ENCODE assay signal across 40 mouse cellular contexts in the genomic region with DNA sequence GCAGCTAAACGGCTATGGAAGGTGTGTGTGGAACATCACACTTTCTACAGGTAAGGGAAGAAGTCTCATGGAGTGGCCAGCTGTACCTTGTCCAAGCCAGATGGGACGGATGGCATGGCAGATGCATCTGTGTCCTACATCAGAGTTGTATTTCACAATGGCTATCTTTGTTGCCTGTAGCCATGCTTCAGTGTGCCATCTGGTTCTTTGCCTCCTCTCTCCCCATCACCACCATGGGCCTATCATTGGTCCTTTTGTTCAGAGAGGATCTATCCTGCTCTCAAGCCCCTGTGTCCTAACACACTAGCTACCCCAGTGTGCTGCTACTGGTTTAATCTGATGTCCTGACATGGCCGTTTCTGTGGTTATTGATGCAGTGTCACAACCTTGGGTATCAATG. TPM values are rescaled to one million over a fixed set of nuclear protein-coding genes. Genes with fewer than 3 reads are reported as not detected.
"Had no signal": no experiment of that assay in that cellular context is flagged by ENCODE, and none has a peak within 500 bp of the region (broad histone marks: within the 10 kb centered on the region; RNA-seq: fewer than 3 reads in every experiment).

No protein-coding gene starts in this region.

- ATAC-seq: forebrain, embryonic 13.5 days; forebrain, embryonic 14.5 days; forebrain, embryonic 15.5 days; forebrain, embryonic 16.5 days; forebrain, postnatal 0 days had no signal

- H3K4me1 ChIP-seq: embryonic facial prominence, embryonic 10.5 days; embryonic facial prominence, embryonic 12.5 days; embryonic facial prominence, embryonic 13.5 days; embryonic facial prominence, embryonic 15.5 days; forebrain, embryonic 10.5 days; forebrain, embryonic 12.5 days; forebrain, embryonic 13.5 days; forebrain, embryonic 15.5 days had no signal

- H3K36me3 ChIP-seq: forebrain, embryonic 12.5 days; forebrain, embryonic 15.5 days had no signal

- H3K9me3 ChIP-seq: embryonic facial prominence, embryonic 10.5 days; embryonic facial prominence, embryonic 12.5 days; embryonic facial prominence, embryonic 13.5 days; embryonic facial prominence, embryonic 15.5 days; forebrain, embryonic 10.5 days; forebrain, embryonic 12.5 days; forebrain, embryonic 13.5 days; forebrain, embryonic 15.5 days had no signal

- H3K27ac ChIP-seq: embryonic facial prominence, embryonic 10.5 days; embryonic facial prominence, embryonic 12.5 days; embryonic facial prominence, embryonic 13.5 days; embryonic facial prominence, embryonic 15.5 days; forebrain, embryonic 10.5 days; forebrain, embryonic 12.5 days; forebrain, embryonic 13.5 days; forebrain, embryonic 15.5 days; gastrocnemius, adult 2 months; heart, adult 2 months had no signal

- H3K4me3 ChIP-seq: embryonic facial prominence, embryonic 10.5 days; embryonic facial prominence, embryonic 12.5 days; embryonic facial prominence, embryonic 13.5 days; embryonic facial prominence, embryonic 15.5 days; erythroblast, embryonic 14.5 days; forebrain, embryonic 10.5 days; forebrain, embryonic 12.5 days; forebrain, embryonic 13.5 days; forebrain, embryonic 15.5 days; gastrocnemius, adult 2 months; heart, adult 2 months had no signal

- H3K27me3 ChIP-seq: embryonic facial prominence, embryonic 12.5 days; embryonic facial prominence, embryonic 13.5 days; embryonic facial prominence, embryonic 15.5 days; forebrain, embryonic 12.5 days; forebrain, embryonic 13.5 days; forebrain, embryonic 15.5 days had no signal

- DNase-seq: cerebellum, adult 8-10 months; cerebellum, adult 9-10 months; cerebellum, adult 9-11 months; cerebellum, postnatal 10 days; cerebellum, postnatal 14 days; cerebellum, postnatal 25 days; cerebellum, postnatal 36 days; embryo, embryonic 11 days; forebrain, postnatal 0 days; gastrocnemius, adult 2 months; gastrocnemius, postnatal 10 days; gastrocnemius, postnatal 14 days; gastrocnemius, postnatal 25 days; gastrocnemius, postnatal 36 days; heart, adult 18-20 months; heart, adult 2 months had no signal

RNA-seq across cellular contexts. Expression of gene Smlr1, which starts 56.4 kb away (rescaled TPM):
- total RNA-seq: common myeloid progenitor, adult 5-6 weeks; forebrain, postnatal 0 days; gastrocnemius, adult 18-20 months; gastrocnemius, adult 2 months; gastrocnemius, adult 8-10 months; gastrocnemius, postnatal 10 days; gastrocnemius, postnatal 14 days; gastrocnemius, postnatal 25 days; gastrocnemius, postnatal 36 days; gastrocnemius, postnatal 4 days; granulocyte monocyte progenitor cell, adult 5-6 weeks; heart, adult 18-20 months; heart, adult 2 months; heart, adult 8-10 months had no signal
- polyA plus RNA-seq: cortical plate, adult 2 months; embryonic facial prominence, embryonic 10.5 days; embryonic facial prominence, embryonic 11.5 days; embryonic facial prominence, embryonic 12.5 days; embryonic facial prominence, embryonic 13.5 days; embryonic facial prominence, embryonic 14.5 days; embryonic facial prominence, embryonic 15.5 days; erythroblast, embryonic 14.5 days; forebrain, embryonic 10.5 days; forebrain, embryonic 11.5 days; forebrain, embryonic 12.5 days; forebrain, embryonic 13.5 days; forebrain, embryonic 14.5 days; forebrain, embryonic 15.5 days; forebrain, embryonic 16.5 days; forebrain, postnatal 0 days; frontal cortex, adult 2 months; gonadal fat pad, adult 2 months; heart, adult 2 months; heart, embryonic 11.5 days had no signal
